Mouse (Mus musculus): ENCODE results near the gene Atcay. TPM values are rescaled to one million over a fixed set of nuclear protein-coding genes. Genes with fewer than 3 reads are reported as not detected.
"Not testable (repeated sequence)": the region's sequence is repeated elsewhere in the genome, so short reads cannot be mapped to it uniquely, and the experiment has no call there.

Gene Atcay
- polyA plus RNA-seq, 1 experiment from 2014 or later: 1.1 TPM

GRCm38 (mm10) chr10:81177958-81178712 is 52.5 kb downstream of the Atcay start:
- Histone ChIP-seq H3K9me3 (ENCODE audit: control insufficient read depth) (no peaks in the 10 kb centered on the region), H3K27ac (ENCODE audit: low read depth, low read length) (no peak overlapping the region), H3K27me3 (replicated peaks; ENCODE audit: control insufficient read depth, insufficient read depth, low read length) (no peaks in the 10 kb centered on the region), H3K9ac (ENCODE audit: low read depth, low read length) (peak overlapping the region; percentile 96), H3K4me2 (replicated peaks; ENCODE audit: low read depth) (peak overlapping the region; percentile 75), H3K4me1 (replicated peaks; ENCODE audit: control insufficient read depth, insufficient read depth, low read length) (no peaks in the 10 kb centered on the region), H3K4me3 (ENCODE audit: low read depth, low read length) (peak overlapping the region; percentile 90), H3K36me3 (ENCODE audit: control insufficient read depth, insufficient read depth) (peaks cover 49% of the 10 kb centered on the region)
- TF ChIP-seq CTCF (IDR thresholded peaks at IDR 0.05; ENCODE audit: low read depth): no peak
- ATAC-seq: no peak
- 43% methylated on average over 14 of the region's 14 CpGs for WGBS

DNA sequence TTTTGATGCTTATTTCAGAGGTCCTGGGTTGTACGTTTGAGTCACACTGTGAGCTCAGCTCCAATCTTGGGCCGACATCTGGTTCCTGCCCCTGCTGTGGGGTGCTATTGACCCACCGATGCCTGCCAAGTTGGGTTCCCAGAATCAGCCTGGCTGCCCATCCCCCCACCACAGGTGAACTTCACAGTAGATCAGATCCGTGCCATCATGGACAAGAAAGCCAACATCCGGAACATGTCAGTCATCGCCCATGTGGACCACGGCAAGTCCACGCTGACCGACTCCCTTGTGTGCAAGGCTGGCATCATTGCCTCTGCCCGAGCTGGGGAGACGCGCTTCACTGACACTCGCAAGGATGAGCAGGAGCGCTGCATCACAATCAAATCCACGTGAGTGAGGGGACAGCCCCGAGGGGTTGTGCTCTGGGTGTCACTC is 53.1 kb downstream of the Atcay start:
- H3K36me3 ChIP-seq (ENCODE audit: control insufficient read depth, insufficient read depth): peaks cover 49% of the 10 kb centered on the region
- no peak for ATAC-seq
- peak overlapping the region; percentile 90 for H3K4me3 ChIP-seq (ENCODE audit: low read depth, low read length)
- peak overlapping the region; percentile 92 for H3K27ac ChIP-seq (ENCODE audit: low read depth, low read length)
- no peaks in the 10 kb centered on the region for H3K9me3 ChIP-seq (ENCODE audit: control insufficient read depth)
- H3K27me3 ChIP-seq (replicated peaks; ENCODE audit: control insufficient read depth, insufficient read depth, low read length): no peaks in the 10 kb centered on the region
- TF ChIP-seq CTCF (IDR thresholded peaks at IDR 0.05; ENCODE audit: low read depth): no peak
- H3K9ac ChIP-seq (ENCODE audit: low read depth, low read length): peak overlapping the region; percentile 96
- peak overlapping the region; percentile 75 for H3K4me2 ChIP-seq (replicated peaks; ENCODE audit: low read depth)
- H3K4me1 ChIP-seq (replicated peaks; ENCODE audit: control insufficient read depth, insufficient read depth, low read length): no peaks in the 10 kb centered on the region
- WGBS: 5% methylated on average over 16 of the region's 16 CpGs

DNA sequence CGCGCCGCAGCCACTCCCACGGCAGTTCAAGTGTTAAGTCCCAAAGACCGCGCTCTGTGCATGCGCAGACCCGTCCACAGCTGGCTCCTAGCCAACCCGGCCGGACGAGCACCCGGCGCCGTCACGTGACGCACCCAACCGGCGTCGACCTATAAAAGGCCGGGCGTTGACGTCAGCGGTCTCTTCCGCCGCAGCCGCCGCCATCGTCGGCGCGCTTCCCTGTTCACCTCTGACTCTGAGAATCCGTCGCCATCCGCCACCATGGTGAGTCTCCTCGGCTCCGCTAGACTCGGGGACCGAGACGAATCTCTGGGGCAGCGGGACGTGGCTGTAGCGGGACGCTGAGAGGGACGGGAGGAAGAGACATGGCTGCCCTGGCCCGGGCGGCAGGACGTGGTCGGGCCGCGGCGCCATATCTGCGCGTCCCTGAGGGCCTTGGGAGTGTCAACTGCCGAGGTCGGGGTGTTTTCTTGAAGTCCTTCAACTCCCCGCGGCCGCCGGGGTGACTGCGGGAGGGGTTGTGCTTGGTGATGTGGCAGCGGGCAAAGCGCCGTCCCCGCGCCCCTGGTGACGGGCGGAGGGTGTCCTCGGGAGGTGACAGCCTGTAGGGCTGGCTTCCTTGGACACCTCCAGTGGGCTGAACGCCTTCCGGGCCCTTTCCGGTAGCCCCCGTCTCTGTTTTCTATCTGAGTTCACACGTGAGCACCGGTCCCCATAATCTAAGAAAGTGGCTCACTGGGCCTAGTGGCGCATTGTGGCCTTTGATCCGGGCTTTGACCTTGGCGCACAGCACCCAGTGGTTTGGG is 54.0 kb downstream of the Atcay start, which contains the start of gene Eef2:
TSS of gene Eef2 (plus strand) at position 166 of the 806 bp plus-strand sequence.
- Histone ChIP-seq H3K9ac (ENCODE audit: low read depth, low read length) (peak within 1 kb of the TSS; percentile 96), H3K27me3 (replicated peaks; ENCODE audit: control insufficient read depth, insufficient read depth, low read length) (no peaks in the 10 kb centered on the region), H3K9me3 (ENCODE audit: control insufficient read depth) (no peaks in the 10 kb centered on the region), H3K4me2 (replicated peaks; ENCODE audit: low read depth) (peak within 1 kb of the TSS; percentile 75), H3K27ac (ENCODE audit: low read depth, low read length) (peak within 1 kb of the TSS; percentile 92), H3K4me3 (ENCODE audit: low read depth, low read length) (peak within 1 kb of the TSS; percentile 90), H3K36me3 (ENCODE audit: control insufficient read depth, insufficient read depth) (peaks cover 43% of the 10 kb centered on the region), H3K4me1 (replicated peaks; ENCODE audit: control insufficient read depth, insufficient read depth, low read length) (no peaks in the 10 kb centered on the region)
- WGBS: under 1% methylated on average over 76 of the region's 77 CpGs
- peak; percentile 76 for ATAC-seq
- no peak; the same call in 1 of the 2 replicates for TF ChIP-seq CTCF (IDR thresholded peaks at IDR 0.05; ENCODE audit: low read depth)

DNA sequence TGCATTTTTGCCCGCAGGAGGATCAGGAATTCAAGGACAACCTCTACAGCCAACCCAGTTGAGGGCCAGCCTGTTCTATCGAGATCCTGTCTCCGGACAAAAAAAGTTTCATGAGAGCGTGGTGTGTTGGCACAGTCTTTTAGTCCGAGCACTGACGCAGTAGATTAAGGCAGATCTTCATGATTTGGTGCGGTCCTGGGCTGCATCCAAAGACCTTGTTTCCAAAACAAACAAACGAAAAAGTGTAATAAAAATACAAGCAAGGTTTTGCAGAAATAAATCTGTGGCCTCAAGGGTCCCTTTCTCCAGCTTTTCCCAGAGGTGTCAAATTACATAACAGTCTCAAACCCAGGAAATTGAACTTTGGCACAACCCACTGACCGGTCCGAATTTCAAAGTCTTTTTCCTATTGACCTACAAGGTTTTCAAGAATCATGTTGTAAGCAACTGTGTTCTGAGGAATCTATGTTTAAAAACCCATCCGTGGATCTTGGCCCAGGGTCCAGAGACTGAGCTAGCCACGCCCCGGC is 54.6 kb downstream of the Atcay start:
- H3K27me3 ChIP-seq (replicated peaks; ENCODE audit: control insufficient read depth, insufficient read depth, low read length): no peaks in the 10 kb centered on the region
- H3K36me3 ChIP-seq (ENCODE audit: control insufficient read depth, insufficient read depth): peaks cover 36% of the 10 kb centered on the region
- peak overlapping the region; percentile 90 for H3K4me3 ChIP-seq (ENCODE audit: low read depth, low read length)
- 1% methylated on average over 13 of the region's 13 CpGs for WGBS
- ATAC-seq: peak; percentile 1; the same call in 1 of the 2 replicates
- H3K9ac ChIP-seq (ENCODE audit: low read depth, low read length): no peak overlapping the region
- H3K4me1 ChIP-seq (replicated peaks; ENCODE audit: control insufficient read depth, insufficient read depth, low read length): no peaks in the 10 kb centered on the region
- no peaks in the 10 kb centered on the region for H3K9me3 ChIP-seq (ENCODE audit: control insufficient read depth)
- H3K4me2 ChIP-seq (replicated peaks; ENCODE audit: low read depth): peak overlapping the region; percentile 75
- TF ChIP-seq CTCF (IDR thresholded peaks at IDR 0.05; ENCODE audit: low read depth): no peak
- H3K27ac ChIP-seq (ENCODE audit: low read depth, low read length): peak overlapping the region; percentile 50; the same call in 1 of the 2 replicates

GRCm38 (mm10) chr10:81175345-81175701 is 55.3 kb downstream of the Atcay start:
- not testable (repeated sequence) for H3K27me3 ChIP-seq (replicated peaks; ENCODE audit: control insufficient read depth, insufficient read depth, low read length)

More at GRCm38 (mm10) chr10:81175345-81175701, 55.3 kb downstream of the Atcay start:
- H3K36me3 ChIP-seq (ENCODE audit: control insufficient read depth, insufficient read depth): peaks cover 29% of the 10 kb centered on the region
- not testable (repeated sequence) for ATAC-seq; H3K4me1 ChIP-seq (replicated peaks; ENCODE audit: control insufficient read depth, insufficient read depth, low read length); H3K9me3 ChIP-seq (ENCODE audit: control insufficient read depth); H3K9ac ChIP-seq (ENCODE audit: low read depth, low read length)
- H3K4me3 ChIP-seq (ENCODE audit: low read depth, low read length): 0 out of 2 replicates have a peak overlapping the region, but pooled peaks have one; percentile 4
- H3K27ac ChIP-seq (ENCODE audit: low read depth, low read length): peak overlapping the region; percentile 11; the same call in 1 of the 2 replicates
- whole genome bisulfite sequencing: 4% methylated on average over 4 of the region's 4 CpGs
- peak overlapping the region; percentile 41 for H3K4me2 ChIP-seq (replicated peaks; ENCODE audit: low read depth)
